Mouse (Mus musculus) neural tube, embryonic 11.5 days (tissue): ENCODE results near the gene Prkn. TPM values are rescaled to one million over a fixed set of nuclear protein-coding genes. Genes with fewer than 3 reads are reported as not detected.
A peak's percentile ranks its signal among the peaks of the same experiment; 100 is the strongest.

Source experiments
- ATAC-seq: fragments of 200-750 bp; cut with Nextera tagmentation; 2 replicates; pipeline ENCODE4 v1.8.0; 2017; ENCODE audit warnings: moderate number of reproducible peaks, mild to moderate bottlenecking, moderate TSS enrichment, moderate library complexity; ENCODE audit not compliant: insufficient read depth, low FRiP score, low TSS enrichment
- DNase-seq: peaks from one replicate; pipeline ENCODE4 v3.0.0-alpha.2; 2015; ENCODE audit warnings: low spot score
- H3K27ac ChIP-seq: fragments of 300-500 bp; sonication (generic); 2 replicates; pipeline ENCODE4 v1.5.1; 2014; ENCODE audit warnings: low read depth, mild to moderate bottlenecking, low read length
- H3K27me3 ChIP-seq: fragments of 300-500 bp; sonication (generic); 2 replicates; pipeline ENCODE4 v1.6.1; 2014; ENCODE audit warnings: mild to moderate bottlenecking, low read length, mixed read lengths; ENCODE audit not compliant: control insufficient read depth, insufficient read depth
- H3K36me3 ChIP-seq: fragments of 300-500 bp; sonication (generic); 2 replicates; pipeline ENCODE4 v1.6.1; 2014; ENCODE audit warnings: mild to moderate bottlenecking, low read length, moderate library complexity, mixed read lengths; ENCODE audit not compliant: control insufficient read depth, insufficient read depth
- H3K4me1 ChIP-seq: fragments of 300-500 bp; sonication (generic); 2 replicates; pipeline ENCODE4 v1.6.1; 2014; ENCODE audit warnings: low read length, mixed read lengths; ENCODE audit not compliant: control insufficient read depth, insufficient read depth
- H3K4me2 ChIP-seq: fragments of 300-500 bp; sonication (generic); 2 replicates; pipeline ENCODE4 v1.6.1; 2014; ENCODE audit warnings: low read depth, mild to moderate bottlenecking, moderate library complexity
- H3K4me3 ChIP-seq: fragments of 300-500 bp; sonication (generic); 2 replicates; pipeline ENCODE4 v1.5.1; 2014; ENCODE audit warnings: low read depth, low read length
- H3K9ac ChIP-seq: fragments of 300-500 bp; sonication (generic); 2 replicates; pipeline ENCODE4 v1.6.1; 2014; ENCODE audit warnings: mild to moderate bottlenecking, low read length
- H3K9me3 ChIP-seq: fragments of 300-500 bp; sonication (generic); 2 replicates; pipeline ENCODE4 v1.6.1; 2016; ENCODE audit warnings: low read length; ENCODE audit not compliant: control insufficient read depth
- WGBS: fragments of 180-500 bp; shearing (Covaris S2); extraction: QIAGEN DNeasy Blood & Tissue Kit; methylation state at CpG from one replicate; pipeline ENCODE4 v1.1.7; 2014; 5-methylcytosine and 5-hydroxymethylcytosine counted together
- polyA plus RNA-seq: library from polyadenylated mRNA; unstranded; fragments of >200 nt; fragmentation: Nextera tagmentation; extraction: Ambion mirVana; gene quantifications from 2 replicates; pipeline ENCODE4 v1.2.1, GENCODE M21; 2014

The Prkn gene
- polyA plus RNA-seq, 1 experiment from 2014 or later: 1.4 TPM

GRCm38 (mm10) chr17:10874208-10875187 lies 34.3 kb downstream of the Prkn start:
- Histone ChIP-seq H3K27ac (no peak overlapping the region), H3K4me1 (no peaks in the 10 kb centered on the region), H3K27me3 (no peaks in the 10 kb centered on the region), H3K36me3 (no peaks in the 10 kb centered on the region), H3K9me3 (no peaks in the 10 kb centered on the region), H3K4me2 (no peak overlapping the region), H3K9ac (no peak overlapping the region), H3K4me3 (no peak overlapping the region)
- no peak for DNase-seq
- WGBS: 91% methylated on average over 7 of the region's 7 CpGs
- no peak for ATAC-seq

DNA sequence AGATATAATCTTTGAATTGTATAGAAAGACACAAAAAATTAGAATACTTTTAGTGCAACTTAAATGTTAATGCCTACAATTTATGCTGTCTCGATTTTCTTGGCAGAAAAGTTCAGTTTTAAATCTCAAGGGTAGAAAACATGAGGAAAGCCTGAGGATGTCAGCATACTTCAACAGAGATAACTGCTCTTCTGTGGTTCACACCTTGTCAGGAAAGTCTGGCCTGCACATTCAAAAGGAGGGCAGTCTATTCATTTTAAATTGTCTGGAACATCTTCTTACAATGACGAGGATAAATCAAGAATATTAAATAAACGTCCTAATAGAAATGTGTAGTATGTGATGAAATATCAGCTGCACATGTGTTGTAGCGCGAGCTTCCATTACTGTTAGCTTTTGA lies 38.8 kb downstream of the Prkn start:
- 83% methylated on average over 5 of the region's 5 CpGs for WGBS
- no peaks in the 10 kb centered on the region for H3K27me3 ChIP-seq
- H3K9ac ChIP-seq: no peak overlapping the region
- no peaks in the 10 kb centered on the region for H3K4me1 ChIP-seq
- DNase-seq (no peak), ATAC-seq (no peak)
- no peak overlapping the region for H3K27ac ChIP-seq
- no peak overlapping the region for H3K4me3 ChIP-seq
- H3K9me3 ChIP-seq: no peaks in the 10 kb centered on the region
- no peaks in the 10 kb centered on the region for H3K36me3 ChIP-seq
- H3K4me2 ChIP-seq: no peak overlapping the region

- DNase-seq (no peak), ATAC-seq (no peak)
- Histone ChIP-seq H3K27ac (no peak overlapping the region), H3K36me3 (no peaks in the 10 kb centered on the region), H3K4me1 (no peaks in the 10 kb centered on the region), H3K9ac (no peak overlapping the region), H3K4me2 (no peak overlapping the region), H3K27me3 (no peaks in the 10 kb centered on the region), H3K9me3 (no peaks in the 10 kb centered on the region), H3K4me3 (no peak overlapping the region)
- WGBS: 91% methylated on average over 1 of the region's 1 CpGs
These were observed 42.1 kb downstream of the Prkn start for GRCm38 (mm10) chr17:10882260-10882659.

DNA sequence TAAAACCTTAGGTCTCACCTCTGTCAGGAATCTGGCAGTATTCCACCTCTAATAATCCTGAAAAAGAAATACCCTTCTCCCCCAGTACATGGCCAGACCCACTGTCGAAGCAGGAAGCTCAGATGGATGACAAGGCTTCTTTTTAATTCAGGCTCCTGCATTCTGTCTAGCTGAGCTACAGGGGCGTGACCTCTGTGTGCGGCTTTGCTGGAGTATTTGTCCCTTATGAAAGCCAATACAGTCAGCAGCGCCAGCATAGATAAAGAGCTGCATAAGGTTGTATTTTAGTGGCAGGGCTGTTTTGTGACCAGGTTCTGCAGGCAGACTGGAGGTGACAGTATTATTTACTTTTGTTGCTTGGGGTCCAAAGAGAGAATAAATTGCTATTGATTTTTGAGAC lies 47.7 kb downstream of the Prkn start:
- Histone ChIP-seq H3K9me3 (no peaks in the 10 kb centered on the region), H3K4me2 (no peak overlapping the region), H3K36me3 (no peaks in the 10 kb centered on the region), H3K4me3 (no peak overlapping the region), H3K9ac (no peak overlapping the region), H3K27ac (no peak overlapping the region), H3K4me1 (no peaks in the 10 kb centered on the region), H3K27me3 (no peaks in the 10 kb centered on the region)
- DNase-seq (peak; percentile 19), ATAC-seq (no peak)
- WGBS: 29% methylated on average over 4 of the region's 4 CpGs

DNA sequence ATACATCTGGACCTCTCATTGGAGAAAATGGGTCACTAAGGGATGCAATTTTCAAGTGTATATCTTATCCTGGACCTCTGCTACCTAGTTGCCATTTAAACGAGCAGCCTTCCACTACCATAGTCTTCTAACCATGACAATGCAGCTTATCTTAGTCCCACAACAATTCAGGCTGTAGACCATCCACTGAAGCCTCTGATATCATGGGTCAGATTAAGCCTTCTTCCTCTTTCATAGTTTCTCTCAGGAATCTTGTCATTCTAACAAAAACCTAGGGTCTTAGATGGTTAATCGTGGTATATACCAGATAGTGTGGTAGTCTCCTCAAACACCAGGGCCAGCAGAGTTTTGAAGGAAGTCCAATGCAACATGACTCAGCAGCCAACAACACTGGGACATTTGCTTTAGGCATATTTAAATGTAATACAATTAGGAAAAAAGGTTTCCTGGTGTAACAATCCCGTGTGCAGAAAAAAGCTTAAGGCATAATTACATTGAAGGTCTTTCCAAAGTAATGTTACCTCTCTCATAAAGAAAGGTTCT lies 61.6 kb downstream of the Prkn start:
- WGBS: 90% methylated on average over 3 of the region's 3 CpGs
- no peak for ATAC-seq

DNA sequence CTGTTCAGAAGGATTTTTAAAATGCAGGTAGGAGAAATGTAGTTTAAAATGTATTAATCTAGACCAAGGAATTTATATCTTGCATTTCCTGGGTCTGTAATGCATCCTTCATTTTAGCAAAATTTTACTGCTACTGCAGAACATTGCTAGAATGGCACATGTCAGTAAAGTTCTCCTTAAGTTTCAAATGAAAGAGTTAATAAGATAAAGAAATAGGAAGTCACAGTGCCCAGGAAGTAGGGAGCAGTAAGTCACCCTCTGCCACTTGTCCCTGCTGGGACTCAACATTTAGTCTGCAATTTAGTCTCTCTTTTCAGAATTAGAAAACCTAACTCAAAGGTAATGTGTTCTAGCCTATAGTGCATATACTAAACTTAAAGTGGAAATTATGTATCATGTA lies 96.5 kb downstream of the Prkn start:
- H3K4me3 ChIP-seq: no peak overlapping the region
- no peak overlapping the region for H3K9ac ChIP-seq
- ATAC-seq: no peak
- no peaks in the 10 kb centered on the region for H3K36me3 ChIP-seq
- no peak overlapping the region for H3K27ac ChIP-seq
- no peak for DNase-seq
- no peaks in the 10 kb centered on the region for H3K4me1 ChIP-seq
- no peak overlapping the region for H3K4me2 ChIP-seq
- H3K9me3 ChIP-seq: no peaks in the 10 kb centered on the region
- H3K27me3 ChIP-seq: no peaks in the 10 kb centered on the region

More for the DNA sequence above, 61.6 kb downstream of the Prkn start:
- Histone ChIP-seq H3K4me1 (no peaks in the 10 kb centered on the region), H3K27me3 (no peaks in the 10 kb centered on the region), H3K4me2 (no peak overlapping the region), H3K9me3 (no peaks in the 10 kb centered on the region), H3K9ac (no peak overlapping the region), H3K36me3 (no peaks in the 10 kb centered on the region), H3K4me3 (no peak overlapping the region), H3K27ac (no peak overlapping the region)
- no peak for DNase-seq

GRCm38 (mm10) chr17:10937844-10938243 lies 97.7 kb downstream of the Prkn start:
- no peak for ATAC-seq

DNA sequence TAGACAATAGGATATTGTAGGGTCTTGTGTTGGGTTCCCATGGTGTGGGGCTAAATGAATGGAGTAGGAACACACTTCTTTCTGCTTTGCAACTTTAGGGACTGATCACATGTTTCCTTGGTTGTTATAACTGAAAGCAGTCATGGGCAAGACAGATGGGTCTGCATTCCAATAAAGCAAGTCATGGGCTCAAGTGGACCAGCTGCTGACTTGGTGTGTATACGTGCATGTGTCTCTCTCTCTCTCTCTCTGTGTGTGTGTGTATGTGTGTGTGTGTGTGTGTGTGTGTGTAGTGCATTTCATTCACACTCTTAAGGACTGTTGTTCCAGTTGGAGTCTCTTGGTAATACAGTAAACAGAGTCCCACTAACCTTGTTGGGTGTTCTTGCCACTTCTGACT lies 98.6 kb downstream of the Prkn start:
- no peaks in the 10 kb centered on the region for H3K9me3 ChIP-seq
- no peaks in the 10 kb centered on the region for H3K27me3 ChIP-seq
- no peaks in the 10 kb centered on the region for H3K4me1 ChIP-seq
- H3K9ac ChIP-seq: no peak overlapping the region
- H3K4me2 ChIP-seq: no peak overlapping the region
- DNase-seq (no peak), ATAC-seq (no peak)
- H3K36me3 ChIP-seq: no peaks in the 10 kb centered on the region
- H3K4me3 ChIP-seq: no peak overlapping the region
- no peak overlapping the region for H3K27ac ChIP-seq
- 71% methylated on average over 1 of the region's 1 CpGs for WGBS

More at GRCm38 (mm10) chr17:10937844-10938243, 97.7 kb downstream of the Prkn start:
- H3K36me3 ChIP-seq: no peaks in the 10 kb centered on the region
- no peaks in the 10 kb centered on the region for H3K27me3 ChIP-seq
- no peak overlapping the region for H3K4me3 ChIP-seq
- no peaks in the 10 kb centered on the region for H3K9me3 ChIP-seq
- H3K4me2 ChIP-seq: no peak overlapping the region
- 43% methylated on average over 8 of the region's 8 CpGs for WGBS
- no peak overlapping the region for H3K9ac ChIP-seq
- no peak for DNase-seq
- H3K27ac ChIP-seq: no peak overlapping the region
- H3K4me1 ChIP-seq: no peaks in the 10 kb centered on the region

GRCm38 (mm10) chr17:10946552-10946951 lies 106.4 kb downstream of the Prkn start:
- Histone ChIP-seq H3K4me3 (no peak overlapping the region), H3K27ac (no peak overlapping the region)
- WGBS: 80% methylated on average over 4 of the region's 4 CpGs

More at GRCm38 (mm10) chr17:10946552-10946951, 106.4 kb downstream of the Prkn start:
- no peak for DNase-seq
- ATAC-seq: no peak
- Histone ChIP-seq H3K36me3 (no peaks in the 10 kb centered on the region), H3K9me3 (no peaks in the 10 kb centered on the region), H3K4me2 (no peak overlapping the region), H3K9ac (no peak overlapping the region), H3K4me1 (no peaks in the 10 kb centered on the region), H3K27me3 (no peaks in the 10 kb centered on the region)
